Mouse (Mus musculus): ENCODE measurements around the gene Crlf3.

Gene Crlf3

GRCm38 (mm10) chr11:80077784-80078545 is 2.8 kb downstream of the Crlf3 start:
- TF ChIP-seq GATA4 (IDR thresholded peaks at IDR 0.05; ENCODE audit: insufficient replicate concordance, low read length) = no peak

GRCm38 (mm10) chr11:80075608-80076277 is 5.0 kb downstream of the Crlf3 start:
- no peak for TF ChIP-seq GATA4 (IDR thresholded peaks at IDR 0.05; ENCODE audit: insufficient replicate concordance, low read length)

GRCm38 (mm10) chr11:80072365-80072764 is 8.4 kb downstream of the Crlf3 start:
- TF ChIP-seq GATA4 (IDR thresholded peaks at IDR 0.05; ENCODE audit: insufficient replicate concordance, low read length) = no peak

DNA sequence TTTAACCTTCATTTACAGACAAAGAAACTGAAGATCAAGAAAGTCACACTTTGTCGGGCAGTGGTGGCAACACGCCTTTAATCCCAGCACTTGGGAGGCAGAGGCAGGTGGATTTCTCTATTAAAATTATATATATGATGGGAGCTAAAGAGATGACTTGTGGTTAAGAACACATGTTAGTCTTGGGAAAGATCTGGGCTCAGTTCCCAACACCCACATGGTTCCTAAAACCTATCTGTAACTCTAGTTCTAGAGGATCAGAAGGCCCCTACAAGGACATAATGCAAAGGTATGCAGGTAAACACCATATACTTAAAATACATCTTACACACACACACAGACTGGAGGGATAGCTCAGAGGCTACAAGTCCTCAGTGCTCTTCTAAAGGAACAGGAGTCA is 9.8 kb downstream of the Crlf3 start:
- TF ChIP-seq GATA4 (IDR thresholded peaks at IDR 0.05; ENCODE audit: insufficient replicate concordance, low read length) = no peak

- TF ChIP-seq GATA4 (IDR thresholded peaks at IDR 0.05; ENCODE audit: insufficient replicate concordance, low read length) = no peak
Measured at GRCm38 (mm10) chr11:80069815-80070214, 11.0 kb downstream of the Crlf3 start.

GRCm38 (mm10) chr11:80067558-80067957 is 13.2 kb downstream of the Crlf3 start:
- TF ChIP-seq GATA4 (IDR thresholded peaks at IDR 0.05; ENCODE audit: insufficient replicate concordance, low read length) = no peak

- no peak for TF ChIP-seq GATA4 (IDR thresholded peaks at IDR 0.05; ENCODE audit: insufficient replicate concordance, low read length)
Measured at GRCm38 (mm10) chr11:80062159-80062558, 18.6 kb downstream of the Crlf3 start.

- TF ChIP-seq GATA4 (IDR thresholded peaks at IDR 0.05; ENCODE audit: insufficient replicate concordance, low read length) = no peak
Measured at GRCm38 (mm10) chr11:80056141-80056540, 24.6 kb downstream of the Crlf3 start.

DNA sequence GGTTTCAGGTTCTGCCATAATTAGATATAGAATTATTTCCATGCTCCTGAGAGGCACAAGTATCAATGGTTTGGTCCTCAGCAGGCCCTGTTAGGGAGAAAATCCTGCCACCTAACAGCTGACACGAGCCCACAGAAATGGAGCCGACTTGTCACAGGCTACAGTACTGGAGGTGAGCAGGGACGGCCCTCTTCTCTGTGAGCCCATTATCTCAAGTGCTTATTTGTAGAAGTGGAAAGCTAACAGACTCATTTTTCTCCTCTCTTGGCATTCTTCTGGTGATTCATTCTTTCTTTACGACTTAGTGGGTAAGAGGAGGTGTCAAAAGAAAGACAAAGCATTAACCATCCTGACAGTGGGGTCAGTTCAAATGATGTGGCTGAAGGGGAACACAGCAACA is 26.1 kb downstream of the Crlf3 start:
- TF ChIP-seq GATA4 (IDR thresholded peaks at IDR 0.05; ENCODE audit: insufficient replicate concordance, low read length) = no peak

- no peak for TF ChIP-seq GATA4 (IDR thresholded peaks at IDR 0.05; ENCODE audit: insufficient replicate concordance, low read length)
Measured at GRCm38 (mm10) chr11:80053171-80053570, 27.6 kb downstream of the Crlf3 start.

- no peak for TF ChIP-seq GATA4 (IDR thresholded peaks at IDR 0.05; ENCODE audit: insufficient replicate concordance, low read length)
Measured at GRCm38 (mm10) chr11:80052456-80052855, 28.3 kb downstream of the Crlf3 start.

GRCm38 (mm10) chr11:80050088-80050487 is 30.7 kb downstream of the Crlf3 start:
- TF ChIP-seq GATA4 (IDR thresholded peaks at IDR 0.05; ENCODE audit: insufficient replicate concordance, low read length) = no peak

GRCm38 (mm10) chr11:80046856-80047255 is 33.9 kb downstream of the Crlf3 start:
- no peak for TF ChIP-seq GATA4 (IDR thresholded peaks at IDR 0.05; ENCODE audit: insufficient replicate concordance, low read length)

DNA sequence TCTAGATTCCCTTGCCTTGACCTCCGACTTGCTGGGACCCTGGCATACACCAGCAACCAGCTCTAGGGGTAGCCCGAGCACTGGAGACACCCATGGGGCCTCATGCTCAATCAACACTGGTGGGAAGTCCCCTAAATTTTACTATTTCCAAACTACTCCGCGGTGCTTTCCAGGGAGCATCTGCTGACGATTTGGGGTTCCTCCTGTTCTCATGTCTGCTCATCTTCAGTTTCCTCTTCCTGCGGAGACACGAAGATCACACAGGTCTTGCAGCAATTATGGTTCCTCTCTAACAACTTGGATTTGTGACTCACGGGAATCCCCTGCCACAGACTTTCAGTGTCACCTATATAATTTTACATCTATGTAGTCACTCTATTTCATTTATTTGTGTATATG is 37.4 kb downstream of the Crlf3 start:
- no peak for TF ChIP-seq GATA4 (IDR thresholded peaks at IDR 0.05; ENCODE audit: insufficient replicate concordance, low read length)

- no peak for TF ChIP-seq GATA4 (IDR thresholded peaks at IDR 0.05; ENCODE audit: insufficient replicate concordance, low read length)
Measured at GRCm38 (mm10) chr11:80042615-80043418, 38.0 kb downstream of the Crlf3 start.

GRCm38 (mm10) chr11:80037495-80037894 is 43.3 kb downstream of the Crlf3 start:
- TF ChIP-seq GATA4 (IDR thresholded peaks at IDR 0.05; ENCODE audit: insufficient replicate concordance, low read length) = no peak

Measured in liver, adult (tissue).